Mouse (Mus musculus): ENCODE measurements around the gene Fam193b.
"Not testable (repeated sequence)": the region's sequence is repeated elsewhere in the genome, so short reads cannot be mapped to it uniquely, and the experiment has no call there.

The Fam193b gene

DNA sequence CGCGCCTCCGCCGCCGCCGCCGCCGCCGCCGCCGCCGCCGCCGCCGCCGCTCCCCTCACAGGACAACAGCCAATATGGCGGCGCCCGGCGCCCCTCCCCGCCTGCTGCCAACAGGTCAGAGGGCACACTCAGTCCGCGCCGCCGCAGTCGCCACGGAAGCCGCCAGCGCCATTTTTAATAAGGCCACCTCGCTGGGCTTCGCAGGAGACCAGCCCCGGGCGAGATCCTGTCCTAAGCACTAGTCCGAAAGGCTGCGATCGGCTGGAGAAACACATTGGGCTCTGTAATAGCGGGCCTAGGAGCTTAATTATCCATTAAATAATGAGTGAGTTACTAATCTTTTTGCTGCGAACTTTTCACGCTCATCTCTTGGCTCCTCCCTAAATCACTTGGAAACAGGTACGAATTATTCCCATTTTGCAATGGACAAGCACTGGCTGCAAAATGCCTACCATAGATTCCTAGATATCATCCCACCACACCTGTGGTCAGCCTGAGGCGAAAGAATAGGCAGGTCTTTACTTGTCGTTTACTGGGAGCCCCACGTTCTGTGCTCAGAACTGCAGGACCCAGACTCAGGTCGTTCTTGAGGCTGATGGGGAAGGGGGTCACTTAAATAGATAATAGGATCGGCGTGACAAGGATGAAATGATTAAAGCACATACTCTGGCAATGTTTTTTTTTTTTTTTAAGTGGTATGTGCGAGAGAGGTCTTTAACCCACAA lies at the start of gene Fam193b:
Fam193b (minus strand) TSS at position 94 of the 725 bp plus-strand sequence.
- in situ Hi-C loops (cut with MboI; ENCODE audit: low sequenced_read_pairs): no loop called here

- in situ Hi-C loops (cut with MboI; ENCODE audit: low sequenced_read_pairs): no loop called here
Observed at GRCm38 (mm10) chr13:55620275-55620674, 49.4 kb upstream of the Fam193b start.

- in situ Hi-C loops (cut with MboI; ENCODE audit: low sequenced_read_pairs): no loop called here
Observed at GRCm38 (mm10) chr13:55619328-55619727, 48.4 kb upstream of the Fam193b start.

GRCm38 (mm10) chr13:55613471-55613870 lies 42.6 kb upstream of the Fam193b start:
- in situ Hi-C loops (cut with MboI; ENCODE audit: low sequenced_read_pairs): no loop called here

DNA sequence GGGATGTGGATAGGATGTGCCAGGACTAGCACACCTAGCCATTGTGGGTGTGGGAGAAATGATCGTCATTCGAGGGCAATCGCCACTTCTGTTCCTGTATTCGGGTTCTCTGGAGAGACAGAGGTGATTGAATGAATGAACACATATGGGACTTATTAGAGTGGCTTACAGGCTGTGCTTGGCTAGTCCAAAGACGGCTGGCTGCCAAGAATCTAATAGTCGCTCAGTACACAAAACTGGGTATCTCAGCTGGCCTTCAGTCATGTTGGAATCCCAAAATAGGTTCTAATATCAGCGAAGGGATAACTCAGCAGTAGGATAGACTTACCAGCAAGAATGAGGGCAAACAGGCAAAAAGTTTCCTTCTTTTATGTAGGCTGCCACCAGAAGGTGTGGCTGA lies 41.1 kb upstream of the Fam193b start:
- in situ Hi-C loops (cut with MboI; ENCODE audit: low sequenced_read_pairs): no loop called here

DNA sequence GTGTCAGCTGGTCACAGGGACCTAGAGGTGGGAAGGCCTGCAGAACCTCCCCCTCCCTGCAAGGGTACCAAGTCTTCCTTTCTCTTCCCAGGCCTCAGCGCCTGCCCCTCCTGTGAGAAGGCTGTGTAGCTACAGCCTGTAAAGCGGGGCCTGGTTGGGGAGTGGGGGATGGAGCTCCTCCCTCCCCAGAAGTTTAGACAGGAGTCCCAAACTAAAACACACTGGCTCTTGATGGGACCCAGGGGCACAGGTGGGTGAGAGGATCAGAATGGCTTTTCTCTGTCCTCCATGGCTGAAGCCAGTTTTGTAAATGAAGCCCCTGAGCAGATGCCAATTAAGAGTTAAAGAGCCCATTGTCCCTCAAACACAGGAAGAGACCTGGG lies 36.7 kb upstream of the Fam193b start:
- in situ Hi-C loops (cut with MboI; ENCODE audit: low sequenced_read_pairs): no loop called here

- in situ Hi-C loops (cut with MboI; ENCODE audit: low sequenced_read_pairs): no loop called here
Observed at GRCm38 (mm10) chr13:55606899-55607623, 36.1 kb upstream of the Fam193b start.

GRCm38 (mm10) chr13:55604606-55605005 lies 33.7 kb upstream of the Fam193b start:
- in situ Hi-C loops (cut with MboI; ENCODE audit: low sequenced_read_pairs): no loop called here

GRCm38 (mm10) chr13:55601611-55602010 lies 30.7 kb upstream of the Fam193b start:
- in situ Hi-C loops (cut with MboI; ENCODE audit: low sequenced_read_pairs): no loop called here

- in situ Hi-C loops (cut with MboI; ENCODE audit: low sequenced_read_pairs): no loop called here
Observed at GRCm38 (mm10) chr13:55600657-55601056, 29.7 kb upstream of the Fam193b start.

- in situ Hi-C loops (cut with MboI; ENCODE audit: low sequenced_read_pairs): no loop called here
Observed at GRCm38 (mm10) chr13:55599566-55600540, 28.9 kb upstream of the Fam193b start, which contains the start of gene B4galt7. Gene B4galt7, plus strand, starts transcription at chr13:55599896.

DNA sequence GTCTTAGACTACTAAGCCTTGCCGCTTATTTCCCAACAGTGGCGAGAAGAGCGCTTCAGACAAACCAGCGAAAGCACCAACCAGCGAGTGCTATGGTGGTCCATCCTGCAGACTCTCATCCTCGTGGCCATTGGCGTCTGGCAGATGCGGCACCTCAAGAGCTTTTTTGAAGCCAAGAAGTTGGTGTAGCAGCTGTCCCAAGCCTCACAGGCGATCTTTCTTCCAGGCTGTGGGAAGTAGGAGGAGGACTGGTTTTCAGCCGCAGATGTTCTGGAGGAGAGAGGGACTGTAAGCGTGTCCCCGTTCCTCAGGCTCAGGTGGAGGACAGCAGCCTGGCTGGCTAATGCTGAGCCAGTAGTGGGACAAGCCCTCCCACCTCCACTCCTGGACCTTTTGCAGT lies 25.9 kb upstream of the Fam193b start:
- in situ Hi-C loops (cut with MboI; ENCODE audit: low sequenced_read_pairs): no loop called here

DNA sequence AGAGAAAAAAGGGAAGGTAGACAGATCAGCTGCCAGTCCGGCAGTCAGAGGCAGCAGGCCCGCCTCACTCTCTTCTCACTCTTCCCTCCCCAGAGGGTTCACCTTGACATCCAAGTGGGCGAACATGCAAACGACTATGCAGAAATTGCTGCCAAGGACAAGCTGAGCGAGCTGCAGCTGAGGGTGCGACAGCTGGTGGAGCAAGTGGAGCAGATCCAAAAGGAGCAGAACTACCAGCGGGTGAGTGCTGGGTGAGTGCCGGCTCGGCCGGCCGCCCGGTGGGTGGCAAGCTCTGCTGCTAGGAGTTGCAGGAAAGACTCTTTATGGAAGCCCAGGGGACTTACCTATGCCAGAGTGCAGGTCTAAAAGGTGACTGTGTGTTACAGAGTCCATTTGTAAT lies 24.5 kb upstream of the Fam193b start:
- in situ Hi-C loops (cut with MboI; ENCODE audit: low sequenced_read_pairs): no loop called here

DNA sequence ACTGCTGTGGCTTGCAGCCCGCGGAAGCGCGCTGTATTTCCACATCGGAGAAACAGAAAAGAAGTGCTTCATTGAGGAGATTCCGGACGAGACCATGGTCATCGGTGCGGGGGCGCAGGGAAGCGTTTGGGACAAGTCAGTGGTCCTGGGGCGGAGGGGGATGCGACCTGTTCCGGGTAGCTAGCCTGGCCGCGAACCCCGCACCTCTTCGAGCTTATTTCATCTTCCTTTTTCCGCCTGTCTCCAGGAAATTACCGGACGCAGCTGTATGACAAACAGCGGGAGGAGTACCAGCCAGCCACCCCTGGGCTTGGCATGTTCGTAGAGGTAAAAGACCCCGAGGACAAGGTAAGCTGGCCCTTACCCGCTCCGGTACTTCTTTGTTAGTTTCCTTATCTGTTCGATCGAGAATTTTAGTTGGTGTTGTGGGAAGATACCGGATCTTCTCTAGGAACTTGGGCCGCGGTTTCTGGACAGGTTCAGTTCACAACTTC lies 22.4 kb upstream of the Fam193b start:
- in situ Hi-C loops (cut with MboI; ENCODE audit: low sequenced_read_pairs): no loop called here

DNA sequence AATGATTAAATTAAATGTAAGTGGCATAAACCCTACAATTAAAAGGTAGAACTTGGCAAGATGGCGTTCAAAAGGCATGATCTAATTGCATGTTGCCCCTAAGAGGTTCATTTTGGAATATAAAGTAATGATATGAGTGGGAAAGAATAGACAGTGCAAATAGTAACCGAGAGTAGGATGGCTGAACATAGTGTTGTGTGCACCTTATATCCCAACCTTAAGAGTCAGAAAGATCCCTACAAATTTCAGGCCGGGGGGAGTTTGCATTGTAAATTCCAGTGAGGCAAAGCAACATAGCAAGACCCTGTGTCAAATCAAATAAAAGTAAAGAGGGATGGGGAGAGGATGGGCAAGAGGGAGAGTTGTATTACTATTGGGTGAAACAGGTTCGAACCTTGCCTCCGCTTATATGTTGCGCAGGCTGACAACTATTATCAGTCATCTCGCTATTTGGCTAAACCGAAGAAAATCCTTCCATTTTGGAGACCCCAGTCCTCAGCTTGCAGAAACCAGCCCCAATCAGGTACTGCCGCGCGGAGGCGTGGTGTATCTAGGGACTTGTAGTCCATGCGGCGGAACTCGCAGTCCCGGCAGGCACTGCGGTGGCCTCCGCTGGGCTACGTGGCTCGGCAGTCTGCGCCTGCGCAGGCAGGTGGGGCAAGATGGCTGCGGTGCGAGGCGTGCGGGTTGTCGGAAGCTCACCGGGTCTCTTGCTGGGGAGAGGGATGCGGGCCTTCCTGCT lies 21.8 kb upstream of the Fam193b start:
- in situ Hi-C loops (cut with MboI; ENCODE audit: low sequenced_read_pairs): no loop called here

- in situ Hi-C loops (cut with MboI; ENCODE audit: low sequenced_read_pairs): no loop called here
Observed at GRCm38 (mm10) chr13:55591961-55592490, 21.1 kb upstream of the Fam193b start.

DNA sequence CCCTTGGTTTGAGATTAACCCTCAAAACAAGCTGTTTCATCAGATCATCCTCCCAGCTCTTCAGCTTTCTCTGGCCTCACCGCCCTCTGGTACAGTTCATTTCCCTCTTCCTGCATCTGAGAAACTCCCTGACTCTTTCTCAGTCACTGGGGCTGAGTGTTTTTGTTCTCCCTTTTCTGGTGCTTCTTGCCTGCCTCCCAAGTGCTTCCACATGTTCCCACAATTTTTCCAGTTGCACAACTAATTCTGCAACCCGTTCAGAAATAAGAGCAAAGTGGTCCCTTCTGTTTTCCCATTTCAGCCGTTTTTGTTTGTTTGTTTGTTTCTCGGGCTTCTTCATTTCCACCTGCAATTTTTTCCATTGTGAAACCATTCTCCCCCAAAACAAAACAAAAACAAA lies 7.2 kb upstream of the Fam193b start:
- in situ Hi-C loops (cut with MboI; ENCODE audit: low sequenced_read_pairs): no loop called here

DNA sequence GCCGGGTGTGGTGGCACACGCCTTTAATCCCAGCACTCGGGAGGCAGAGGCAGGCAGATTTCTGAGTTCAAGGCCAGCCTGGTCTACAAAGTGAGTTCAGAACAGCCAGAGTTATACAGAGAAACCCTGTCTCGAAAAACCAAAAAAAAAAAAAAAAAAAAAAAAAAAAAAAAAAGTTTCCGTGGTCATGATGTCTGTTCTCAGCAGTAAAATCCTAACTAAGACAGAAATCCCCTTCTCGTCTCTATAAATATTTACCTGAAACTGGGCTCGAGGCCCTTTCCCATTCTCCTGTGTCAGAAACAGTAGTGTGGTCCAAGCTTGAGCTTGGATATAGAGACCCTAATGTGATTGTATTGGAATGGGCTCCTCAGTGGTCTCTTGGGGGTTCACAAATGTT lies 6.0 kb upstream of the Fam193b start:
- in situ Hi-C loops (cut with MboI; ENCODE audit: low sequenced_read_pairs): not testable (repeated sequence)

GRCm38 (mm10) chr13:55575932-55576331 lies 5.0 kb upstream of the Fam193b start:
- in situ Hi-C loops (cut with MboI; ENCODE audit: low sequenced_read_pairs): no loop called here

DNA sequence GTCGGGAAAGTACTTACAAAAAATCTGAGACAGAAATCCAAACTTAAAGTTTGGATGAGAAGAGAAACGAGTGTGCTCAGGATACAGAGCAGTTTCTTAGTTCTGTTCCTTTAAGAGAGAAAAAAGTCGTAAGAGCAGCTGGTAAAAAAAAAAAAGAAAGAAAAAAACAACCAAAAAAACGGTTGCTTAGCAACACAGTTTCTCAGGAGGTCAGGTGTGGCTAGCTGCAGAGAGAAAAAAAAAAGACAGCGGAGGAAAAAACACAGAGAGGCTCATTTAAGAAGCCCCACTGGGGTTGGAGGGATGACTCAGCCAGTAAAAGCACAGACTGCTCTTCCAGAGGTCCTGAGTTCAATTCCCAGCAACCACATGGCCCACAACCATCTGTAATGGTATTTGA lies 3.4 kb upstream of the Fam193b start:
- in situ Hi-C loops (cut with MboI; ENCODE audit: low sequenced_read_pairs): no loop called here

Data from CH12F3 (cell line).